Mouse (Mus musculus): ENCODE results near the gene Sobp. TPM values are rescaled to one million over a fixed set of nuclear protein-coding genes. Genes with fewer than 3 reads are reported as not detected.

Gene Sobp
- polyA plus RNA-seq, 1 experiment from 2014 or later = 0.03 TPM

DNA sequence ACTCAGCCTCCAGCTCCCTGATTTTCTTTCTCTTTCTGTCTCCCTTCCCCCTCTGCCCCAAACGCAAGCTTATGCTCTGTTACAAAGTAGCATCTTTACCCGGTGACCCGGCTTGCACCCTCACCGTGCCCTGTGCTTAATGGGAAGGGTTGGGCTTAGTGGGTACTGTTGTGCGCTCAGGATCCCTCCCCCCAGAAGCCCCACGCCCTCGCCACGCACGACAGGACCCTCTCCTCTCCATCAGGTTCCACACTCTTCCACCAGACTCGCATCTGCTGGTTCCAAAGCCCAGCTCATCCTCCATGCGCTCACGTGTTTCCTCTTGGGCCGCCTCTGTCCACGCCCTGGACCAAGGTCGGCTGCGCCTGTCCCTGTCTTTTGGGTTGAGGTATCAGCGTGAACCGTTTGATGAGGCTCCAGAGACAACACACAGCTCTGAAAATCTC lies 849 bp upstream of the Sobp start:
- ATAC-seq (ENCODE audit: insufficient read depth) = no peak
- no peak overlapping the region for H3K9ac ChIP-seq
- H3K27ac ChIP-seq (replicated peaks) = no peak overlapping the region
- H3K4me1 ChIP-seq (replicated peaks) = peaks cover 5% of the 10 kb centered on the region; the same call in 1 of the 2 replicates
- no peaks in the 10 kb centered on the region for H3K36me3 ChIP-seq (replicated peaks)
- no peaks in the 10 kb centered on the region for H3K9me3 ChIP-seq (replicated peaks)
- H3K4me3 ChIP-seq (replicated peaks) = peak overlapping the region; percentile 50
- peak overlapping the region; percentile 71 for H3K4me2 ChIP-seq
- under 1% methylated on average over 18 of the region's 18 CpGs for whole genome bisulfite sequencing (ENCODE audit: insufficient replicate concordance)
- peaks cover 92% of the 10 kb centered on the region for H3K27me3 ChIP-seq

DNA sequence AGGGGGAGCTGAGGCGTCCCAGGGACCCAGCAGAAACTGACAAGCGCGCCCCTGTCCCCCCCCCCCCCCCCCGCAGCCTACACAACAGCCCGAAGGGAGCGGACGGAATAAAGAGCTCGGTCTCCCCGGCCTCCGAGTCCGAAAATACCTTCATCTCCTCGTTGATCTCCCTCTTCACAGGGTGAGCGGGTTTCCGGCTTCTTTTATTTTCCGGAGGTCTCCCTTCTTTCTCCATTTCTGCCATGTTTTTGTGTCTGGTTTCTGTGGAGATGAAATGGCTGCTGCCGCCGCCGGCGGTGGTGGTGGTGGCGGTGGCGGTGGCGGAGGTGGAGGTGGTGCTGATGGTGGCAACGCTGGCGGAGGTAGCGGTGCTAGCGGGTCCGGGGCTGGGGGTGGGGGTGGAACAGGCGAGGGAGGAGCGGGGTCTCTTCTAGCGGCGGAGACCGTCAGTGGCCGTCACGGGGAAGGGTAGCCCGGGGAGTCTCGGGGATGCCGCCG lies 453 bp downstream of the Sobp start:
- no peak overlapping the region for H3K9ac ChIP-seq

DNA sequence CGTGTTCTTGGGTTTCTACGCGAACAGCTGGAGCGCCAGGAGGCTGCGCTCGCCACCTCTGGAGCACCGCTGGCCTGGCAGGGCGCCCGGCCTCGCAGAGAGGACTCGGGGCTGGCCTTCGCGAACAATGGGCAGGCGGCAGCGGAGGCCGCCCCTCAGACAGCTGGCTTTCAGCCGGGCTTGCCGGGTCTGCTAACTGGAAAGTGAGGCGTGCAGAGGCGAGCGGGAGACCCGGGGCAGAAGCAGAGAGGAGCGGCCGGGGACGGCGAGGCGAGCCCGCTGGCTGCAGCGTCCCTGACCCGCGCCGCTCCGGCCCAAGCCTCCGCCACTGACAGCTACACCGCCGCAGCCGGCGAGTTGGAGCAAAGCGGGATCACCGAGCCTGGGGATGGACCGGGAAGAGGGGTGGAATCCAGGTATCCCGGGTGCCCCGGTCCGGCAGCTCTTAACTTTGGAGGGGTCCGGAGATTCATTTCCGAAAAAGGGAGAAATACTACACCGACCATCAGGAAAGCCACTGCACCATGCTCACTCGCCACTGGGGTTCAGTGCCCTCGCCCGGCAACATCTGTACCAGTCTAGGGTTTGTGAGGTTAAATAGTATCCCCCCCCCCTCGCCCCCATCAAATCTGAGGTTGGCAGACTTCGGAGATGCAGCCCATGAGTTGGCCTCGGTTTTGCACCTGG lies 1.0 kb downstream of the Sobp start:
- peak overlapping the region; percentile 50 for H3K4me3 ChIP-seq (replicated peaks)
- H3K4me1 ChIP-seq (replicated peaks) = peaks cover 5% of the 10 kb centered on the region; the same call in 1 of the 2 replicates
- no peak overlapping the region for H3K9ac ChIP-seq
- H3K9me3 ChIP-seq (replicated peaks) = no peaks in the 10 kb centered on the region
- under 1% methylated on average over 53 of the region's 53 CpGs for WGBS (ENCODE audit: insufficient replicate concordance)
- peak overlapping the region; percentile 71 for H3K4me2 ChIP-seq
- H3K27me3 ChIP-seq = peaks cover 94% of the 10 kb centered on the region
- ATAC-seq (ENCODE audit: insufficient read depth) = no peak
- H3K27ac ChIP-seq (replicated peaks) = no peak overlapping the region
- H3K36me3 ChIP-seq (replicated peaks) = no peaks in the 10 kb centered on the region

More for the DNA sequence above, 453 bp downstream of the Sobp start:
- peak overlapping the region; percentile 71 for H3K4me2 ChIP-seq
- peaks cover 5% of the 10 kb centered on the region; the same call in 1 of the 2 replicates for H3K4me1 ChIP-seq (replicated peaks)
- WGBS (ENCODE audit: insufficient replicate concordance) = under 1% methylated on average over 33 of the region's 38 CpGs
- no peak overlapping the region for H3K27ac ChIP-seq (replicated peaks)
- peak overlapping the region; percentile 50 for H3K4me3 ChIP-seq (replicated peaks)
- no peak for ATAC-seq (ENCODE audit: insufficient read depth)
- H3K9me3 ChIP-seq (replicated peaks) = no peaks in the 10 kb centered on the region
- H3K36me3 ChIP-seq (replicated peaks) = no peaks in the 10 kb centered on the region
- H3K27me3 ChIP-seq = peaks cover 94% of the 10 kb centered on the region

DNA sequence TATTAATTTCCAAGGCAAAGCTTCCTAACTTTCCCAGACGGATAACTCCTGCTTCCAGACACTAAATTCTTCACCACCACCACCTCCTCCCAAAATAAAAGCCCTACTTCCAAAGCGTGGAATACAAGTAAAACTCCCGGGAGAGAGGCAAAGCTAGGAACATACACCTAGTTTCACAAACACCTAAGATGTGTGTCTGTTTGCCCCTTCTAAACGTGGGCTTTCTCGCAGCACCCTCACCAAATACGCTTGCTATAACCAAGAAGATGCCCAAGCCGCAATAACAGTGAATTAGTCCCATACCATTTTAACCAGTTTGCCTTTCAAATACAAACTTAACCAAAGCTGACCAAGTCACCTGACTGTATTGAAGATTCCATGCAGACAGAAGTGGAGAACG lies 1.8 kb downstream of the Sobp start:
- H3K4me1 ChIP-seq (replicated peaks) = peaks cover 5% of the 10 kb centered on the region; the same call in 1 of the 2 replicates
- no peak overlapping the region for H3K4me3 ChIP-seq (replicated peaks)
- no peak overlapping the region for H3K9ac ChIP-seq
- no peak overlapping the region for H3K27ac ChIP-seq (replicated peaks)
- no peaks in the 10 kb centered on the region for H3K9me3 ChIP-seq (replicated peaks)
- H3K36me3 ChIP-seq (replicated peaks) = no peaks in the 10 kb centered on the region
- ATAC-seq (ENCODE audit: insufficient read depth) = no peak
- H3K4me2 ChIP-seq = peak overlapping the region; percentile 71
- 7% methylated on average over 8 of the region's 8 CpGs for WGBS (ENCODE audit: insufficient replicate concordance)
- H3K27me3 ChIP-seq = peaks cover 93% of the 10 kb centered on the region

DNA sequence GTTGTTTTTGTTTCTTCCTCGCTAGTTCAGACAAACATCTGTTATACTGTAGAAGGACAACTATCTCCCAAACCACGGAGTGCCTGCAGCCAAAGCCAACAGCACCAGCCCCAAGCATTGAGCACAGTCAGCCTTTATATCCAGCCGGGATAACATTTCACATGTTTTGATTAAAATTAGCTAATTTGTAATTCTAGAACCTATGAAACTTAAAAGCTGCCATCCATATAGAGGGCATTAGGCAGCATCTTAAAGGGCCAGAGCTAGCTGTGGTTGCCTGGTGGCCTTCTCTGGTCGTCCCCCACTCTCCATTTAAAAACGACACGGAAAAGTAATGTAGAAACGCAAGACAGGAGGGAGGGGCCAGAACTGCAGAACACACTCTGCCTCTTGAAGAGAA lies 2.3 kb downstream of the Sobp start:
- Histone ChIP-seq H3K4me2 (no peak overlapping the region), H3K27me3 (peaks cover 92% of the 10 kb centered on the region), H3K27ac (replicated peaks) (no peak overlapping the region), H3K36me3 (replicated peaks) (no peaks in the 10 kb centered on the region), H3K4me3 (replicated peaks) (no peak overlapping the region), H3K9ac (no peak overlapping the region), H3K4me1 (replicated peaks) (peaks cover 5% of the 10 kb centered on the region; the same call in 1 of the 2 replicates), H3K9me3 (replicated peaks) (no peaks in the 10 kb centered on the region)
- 4% methylated on average over 7 of the region's 7 CpGs for WGBS (ENCODE audit: insufficient replicate concordance)
- ATAC-seq (ENCODE audit: insufficient read depth) = no peak

DNA sequence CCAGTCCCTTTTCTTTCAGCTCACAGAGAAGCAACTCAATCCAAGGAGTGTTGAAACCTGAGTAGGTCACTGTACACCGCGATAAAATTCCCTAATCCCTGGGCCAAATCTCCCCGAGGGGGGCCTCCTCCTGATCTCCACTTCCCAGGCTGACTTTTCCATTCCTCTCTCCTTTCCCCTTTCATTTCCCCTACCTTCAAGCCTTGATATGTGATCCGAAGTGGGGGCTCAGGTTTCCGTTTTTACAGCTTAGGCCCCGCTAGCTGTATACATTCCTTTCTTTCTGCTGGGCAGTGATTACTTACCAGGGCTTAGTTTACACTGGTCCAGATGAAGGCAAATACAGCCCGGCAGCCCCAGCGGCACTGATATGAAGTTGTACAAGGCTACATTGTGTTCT lies 3.2 kb downstream of the Sobp start:
- no peak overlapping the region for H3K4me3 ChIP-seq (replicated peaks)
- H3K4me2 ChIP-seq = no peak overlapping the region
- no peak overlapping the region for H3K27ac ChIP-seq (replicated peaks)
- no peaks in the 10 kb centered on the region for H3K9me3 ChIP-seq (replicated peaks)
- WGBS (ENCODE audit: insufficient replicate concordance) = 3% methylated on average over 8 of the region's 8 CpGs
- peaks cover 5% of the 10 kb centered on the region; the same call in 1 of the 2 replicates for H3K4me1 ChIP-seq (replicated peaks)
- H3K9ac ChIP-seq = no peak overlapping the region
- no peak for ATAC-seq (ENCODE audit: insufficient read depth)
- H3K27me3 ChIP-seq = peaks cover 83% of the 10 kb centered on the region
- no peaks in the 10 kb centered on the region for H3K36me3 ChIP-seq (replicated peaks)

GRCm38 (mm10) chr10:43168847-43169246 lies 5.5 kb downstream of the Sobp start:
- H3K4me1 ChIP-seq (replicated peaks) = peaks cover 5% of the 10 kb centered on the region; the same call in 1 of the 2 replicates
- H3K27ac ChIP-seq (replicated peaks) = no peak overlapping the region
- H3K9ac ChIP-seq = no peak overlapping the region
- no peaks in the 10 kb centered on the region for H3K36me3 ChIP-seq (replicated peaks)
- no peak overlapping the region for H3K4me3 ChIP-seq (replicated peaks)
- ATAC-seq (ENCODE audit: insufficient read depth) = no peak
- no peak overlapping the region for H3K4me2 ChIP-seq
- H3K9me3 ChIP-seq (replicated peaks) = no peaks in the 10 kb centered on the region
- WGBS (ENCODE audit: insufficient replicate concordance) = 61% methylated on average over 7 of the region's 7 CpGs
- H3K27me3 ChIP-seq = peaks cover 61% of the 10 kb centered on the region

- H3K9ac ChIP-seq = no peak overlapping the region
Observed at GRCm38 (mm10) chr10:43166817-43167216, 7.5 kb downstream of the Sobp start.

DNA sequence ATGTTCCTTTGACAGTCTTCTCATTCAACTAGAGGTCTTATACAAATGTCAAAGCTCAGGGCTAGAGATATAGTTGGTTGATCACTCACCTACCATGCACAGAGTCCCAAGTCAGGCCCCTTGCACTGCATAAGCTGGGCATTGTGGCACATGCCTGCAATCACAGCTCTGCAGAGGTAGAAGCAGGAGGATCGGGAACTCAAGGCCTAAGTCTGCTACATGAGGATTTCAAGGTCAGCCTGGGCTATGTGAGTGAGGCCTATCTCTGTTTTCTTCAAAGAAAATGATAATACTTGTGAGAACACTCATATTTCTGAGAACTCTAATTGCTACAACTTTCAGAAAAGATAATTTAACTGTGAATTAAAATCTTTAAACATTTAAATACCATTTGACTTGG lies 8.2 kb downstream of the Sobp start:
- H3K9ac ChIP-seq = no peak overlapping the region
- no peak overlapping the region for H3K27ac ChIP-seq (replicated peaks)
- no peaks in the 10 kb centered on the region for H3K36me3 ChIP-seq (replicated peaks)
- H3K4me1 ChIP-seq (replicated peaks) = no peaks in the 10 kb centered on the region
- H3K4me3 ChIP-seq (replicated peaks) = no peak overlapping the region
- H3K9me3 ChIP-seq (replicated peaks) = no peaks in the 10 kb centered on the region
- H3K4me2 ChIP-seq = no peak overlapping the region
- 60% methylated on average over 1 of the region's 1 CpGs for WGBS (ENCODE audit: insufficient replicate concordance)
- H3K27me3 ChIP-seq = peaks cover 34% of the 10 kb centered on the region
- ATAC-seq (ENCODE audit: insufficient read depth) = no peak

More at GRCm38 (mm10) chr10:43166817-43167216, 7.5 kb downstream of the Sobp start:
- Histone ChIP-seq H3K4me2 (no peak overlapping the region), H3K4me1 (replicated peaks) (no peaks in the 10 kb centered on the region), H3K36me3 (replicated peaks) (no peaks in the 10 kb centered on the region), H3K9me3 (replicated peaks) (no peaks in the 10 kb centered on the region), H3K27ac (replicated peaks) (no peak overlapping the region), H3K27me3 (peaks cover 40% of the 10 kb centered on the region), H3K4me3 (replicated peaks) (no peak overlapping the region)
- no peak for ATAC-seq (ENCODE audit: insufficient read depth)
- WGBS (ENCODE audit: insufficient replicate concordance) = 71% methylated on average over 3 of the region's 3 CpGs

- Histone ChIP-seq H3K36me3 (replicated peaks) (no peaks in the 10 kb centered on the region), H3K4me2 (no peak overlapping the region), H3K27me3 (peaks cover 18% of the 10 kb centered on the region), H3K9ac (no peak overlapping the region), H3K4me1 (replicated peaks) (no peaks in the 10 kb centered on the region), H3K27ac (replicated peaks) (no peak overlapping the region), H3K9me3 (replicated peaks) (no peaks in the 10 kb centered on the region), H3K4me3 (replicated peaks) (no peak overlapping the region)
- 73% methylated on average over 2 of the region's 2 CpGs for WGBS (ENCODE audit: insufficient replicate concordance)
- ATAC-seq (ENCODE audit: insufficient read depth) = no peak
Observed at GRCm38 (mm10) chr10:43164406-43164805, 9.9 kb downstream of the Sobp start.

GRCm38 (mm10) chr10:43162318-43162717 lies 12.0 kb downstream of the Sobp start:
- no peaks in the 10 kb centered on the region for H3K27me3 ChIP-seq
- no peak for ATAC-seq (ENCODE audit: insufficient read depth)
- 74% methylated on average over 12 of the region's 12 CpGs for WGBS (ENCODE audit: insufficient replicate concordance)

More at GRCm38 (mm10) chr10:43162318-43162717, 12.0 kb downstream of the Sobp start:
- Histone ChIP-seq H3K36me3 (replicated peaks) (no peaks in the 10 kb centered on the region), H3K27ac (replicated peaks) (no peak overlapping the region), H3K9me3 (replicated peaks) (no peaks in the 10 kb centered on the region), H3K4me3 (replicated peaks) (no peak overlapping the region), H3K9ac (no peak overlapping the region), H3K4me2 (no peak overlapping the region), H3K4me1 (replicated peaks) (no peaks in the 10 kb centered on the region)

All from liver, embryonic 15.5 days (tissue).